Mouse (Mus musculus): ENCODE data around the gene Hsf4. TPM values are rescaled to one million over a fixed set of nuclear protein-coding genes. Genes with fewer than 3 reads are reported as not detected.
A peak's percentile ranks its signal among the peaks of the same experiment; 100 is the strongest.

Hsf4 gene
- polyA plus RNA-seq, 1 experiment from 2014 or later, result not detected

DNA sequence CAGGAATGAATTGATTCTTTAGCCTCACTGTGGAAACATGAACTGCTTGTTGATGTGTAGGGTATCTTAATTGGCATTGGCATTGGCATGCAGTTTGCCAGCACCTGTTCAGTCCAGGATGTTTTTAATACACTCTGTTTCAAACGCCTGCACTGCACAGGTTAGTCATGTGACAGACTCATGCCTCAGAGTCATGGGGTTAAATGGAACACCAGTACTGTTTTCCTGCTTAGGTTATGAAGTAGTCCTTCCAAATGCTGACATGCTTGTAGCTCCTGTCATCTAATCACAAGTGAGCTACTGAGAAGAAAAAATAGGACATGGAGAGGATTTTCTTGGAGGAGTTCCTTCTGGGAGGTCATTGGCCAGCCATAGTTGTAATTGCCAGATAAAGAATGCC, 34.4 kb upstream of the Hsf4 start:
- WGBS, result 81% methylated on average over 1 of the region's 1 CpGs
- Histone ChIP-seq H3K27me3 (ENCODE audit: control insufficient read depth, insufficient read depth, low read length) (no peaks in the 10 kb centered on the region), H3K36me3 (ENCODE audit: control insufficient read depth, insufficient read depth, low read length) (0 out of 2 replicates have a peak, but pooled peaks cover 4% of the 10 kb centered on the region)

DNA sequence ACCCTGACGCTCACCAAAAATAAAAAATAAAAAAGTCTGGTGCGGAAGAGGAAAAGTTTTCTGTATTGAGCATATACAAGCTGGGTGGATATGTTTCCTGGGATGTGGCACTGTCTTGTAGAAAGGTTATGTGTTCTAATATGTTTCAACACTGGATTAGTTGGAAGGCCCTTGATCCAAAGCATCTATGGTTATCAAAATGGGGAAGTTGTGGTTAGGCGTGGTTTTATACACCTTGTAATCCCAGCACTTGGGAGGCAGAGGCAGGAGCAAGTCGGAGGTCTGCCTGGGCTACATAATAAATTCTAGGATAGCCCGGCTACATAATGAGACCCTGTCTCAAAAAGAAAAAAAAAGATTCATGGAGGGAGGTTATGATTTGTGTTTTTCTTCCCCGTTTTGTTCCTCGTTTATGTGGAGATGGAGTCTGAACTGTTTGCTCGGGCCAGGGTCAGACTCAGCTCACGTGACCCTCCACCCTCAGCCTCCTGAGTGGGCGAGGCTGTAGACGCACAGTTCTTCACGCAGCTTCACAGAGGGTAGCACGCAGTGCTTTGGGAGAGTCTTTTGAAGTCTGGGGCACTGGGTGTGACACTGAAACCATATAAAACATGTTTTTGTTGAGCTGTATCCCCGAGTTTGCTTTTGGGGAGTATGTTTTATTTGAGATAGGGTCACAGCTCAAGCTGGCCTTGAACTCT, 32.0 kb upstream of the Hsf4 start:
- Histone ChIP-seq H3K27me3 (ENCODE audit: control insufficient read depth, insufficient read depth, low read length) (no peaks in the 10 kb centered on the region), H3K4me2 (no peak overlapping the region), H3K9me3 (ENCODE audit: control insufficient read depth, low read length) (no peaks in the 10 kb centered on the region), H3K4me3 (ENCODE audit: low read depth, low read length) (no peak overlapping the region), H3K9ac (ENCODE audit: low read length) (no peak overlapping the region), H3K27ac (ENCODE audit: low read depth, low read length) (no peak overlapping the region), H3K4me1 (ENCODE audit: control insufficient read depth, insufficient read depth, low read length) (no peaks in the 10 kb centered on the region), H3K36me3 (ENCODE audit: control insufficient read depth, insufficient read depth, low read length) (peaks cover 11% of the 10 kb centered on the region)
- DNase-seq (ENCODE audit: low spot score, missing footprints), result peak; percentile 53
- no peak for ATAC-seq (ENCODE audit: low FRiP score)
- WGBS, result 89% methylated on average over 14 of the region's 14 CpGs

More for the DNA sequence above, 34.4 kb upstream of the Hsf4 start:
- ATAC-seq (ENCODE audit: low FRiP score) (no peak), DNase-seq (ENCODE audit: low spot score, missing footprints) (peak; percentile 6)
- Histone ChIP-seq H3K4me2 (no peak overlapping the region), H3K9me3 (ENCODE audit: control insufficient read depth, low read length) (no peaks in the 10 kb centered on the region), H3K4me3 (ENCODE audit: low read depth, low read length) (no peak overlapping the region), H3K4me1 (ENCODE audit: control insufficient read depth, insufficient read depth, low read length) (no peaks in the 10 kb centered on the region), H3K9ac (ENCODE audit: low read length) (no peak overlapping the region), H3K27ac (ENCODE audit: low read depth, low read length) (no peak overlapping the region)

DNA sequence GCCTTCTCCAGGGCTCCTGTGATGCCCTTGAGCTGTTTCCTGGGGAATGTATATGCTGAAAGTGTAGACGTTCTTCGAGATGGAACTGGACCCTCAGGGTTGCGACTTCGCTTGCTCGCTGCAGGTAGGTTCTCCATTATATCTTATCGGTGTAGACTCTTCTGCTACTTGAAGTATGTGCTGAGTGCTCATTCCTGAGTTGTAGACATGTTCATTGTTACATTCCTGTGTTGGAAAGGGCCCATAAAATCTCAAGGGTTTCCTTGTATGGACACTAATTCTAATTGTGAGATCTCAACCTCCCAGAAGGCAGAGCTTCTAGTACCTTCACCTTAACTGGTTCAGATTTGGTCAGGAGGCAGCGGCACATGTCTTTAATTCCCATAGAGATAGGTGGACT, 28.6 kb upstream of the Hsf4 start:
- no peaks in the 10 kb centered on the region for H3K4me1 ChIP-seq (ENCODE audit: control insufficient read depth, insufficient read depth, low read length)
- no peak for ATAC-seq (ENCODE audit: low FRiP score)
- H3K4me3 ChIP-seq (ENCODE audit: low read depth, low read length), result no peak overlapping the region
- H3K27me3 ChIP-seq (ENCODE audit: control insufficient read depth, insufficient read depth, low read length), result no peaks in the 10 kb centered on the region
- DNase-seq (ENCODE audit: low spot score, missing footprints), result no peak
- H3K36me3 ChIP-seq (ENCODE audit: control insufficient read depth, insufficient read depth, low read length), result peaks cover 13% of the 10 kb centered on the region
- 97% methylated on average over 7 of the region's 7 CpGs for WGBS
- H3K4me2 ChIP-seq, result no peak overlapping the region
- no peak overlapping the region for H3K27ac ChIP-seq (ENCODE audit: low read depth, low read length)
- no peaks in the 10 kb centered on the region for H3K9me3 ChIP-seq (ENCODE audit: control insufficient read depth, low read length)
- H3K9ac ChIP-seq (ENCODE audit: low read length), result no peak overlapping the region

DNA sequence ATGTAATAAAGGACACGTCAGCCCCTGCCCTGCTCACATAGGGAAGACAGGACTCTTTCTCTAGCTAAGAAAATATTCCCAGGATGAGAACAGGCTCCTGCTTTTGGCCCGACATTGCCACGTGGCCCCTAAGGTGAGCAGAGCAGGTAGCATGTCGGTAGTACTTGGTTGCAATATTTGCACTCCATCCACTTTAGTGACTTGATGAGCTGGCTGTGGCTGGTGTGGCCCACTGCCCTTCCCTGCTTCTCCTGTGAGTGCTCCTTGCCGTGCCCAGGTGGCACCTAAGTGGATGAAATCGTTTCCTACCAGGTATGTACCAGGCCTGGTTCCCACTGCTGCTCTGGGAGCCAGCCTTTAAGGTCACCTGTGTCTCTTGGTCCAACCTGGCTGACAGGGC, 17.6 kb upstream of the Hsf4 start:
- ATAC-seq (ENCODE audit: low FRiP score) (no peak), DNase-seq (ENCODE audit: low spot score, missing footprints) (peak; percentile 39)
- H3K4me3 ChIP-seq (ENCODE audit: low read depth, low read length), result no peak overlapping the region
- peaks cover 7% of the 10 kb centered on the region; the same call in 1 of the 2 replicates for H3K4me1 ChIP-seq (ENCODE audit: control insufficient read depth, insufficient read depth, low read length)
- peaks cover 20% of the 10 kb centered on the region for H3K36me3 ChIP-seq (ENCODE audit: control insufficient read depth, insufficient read depth, low read length)
- H3K27ac ChIP-seq (ENCODE audit: low read depth, low read length), result no peak overlapping the region
- WGBS, result 93% methylated on average over 6 of the region's 6 CpGs
- no peak overlapping the region for H3K4me2 ChIP-seq
- no peak overlapping the region for H3K9ac ChIP-seq (ENCODE audit: low read length)
- no peaks in the 10 kb centered on the region for H3K9me3 ChIP-seq (ENCODE audit: control insufficient read depth, low read length)
- H3K27me3 ChIP-seq (ENCODE audit: control insufficient read depth, insufficient read depth, low read length), result peaks cover 13% of the 10 kb centered on the region; the same call in 1 of the 2 replicates

DNA sequence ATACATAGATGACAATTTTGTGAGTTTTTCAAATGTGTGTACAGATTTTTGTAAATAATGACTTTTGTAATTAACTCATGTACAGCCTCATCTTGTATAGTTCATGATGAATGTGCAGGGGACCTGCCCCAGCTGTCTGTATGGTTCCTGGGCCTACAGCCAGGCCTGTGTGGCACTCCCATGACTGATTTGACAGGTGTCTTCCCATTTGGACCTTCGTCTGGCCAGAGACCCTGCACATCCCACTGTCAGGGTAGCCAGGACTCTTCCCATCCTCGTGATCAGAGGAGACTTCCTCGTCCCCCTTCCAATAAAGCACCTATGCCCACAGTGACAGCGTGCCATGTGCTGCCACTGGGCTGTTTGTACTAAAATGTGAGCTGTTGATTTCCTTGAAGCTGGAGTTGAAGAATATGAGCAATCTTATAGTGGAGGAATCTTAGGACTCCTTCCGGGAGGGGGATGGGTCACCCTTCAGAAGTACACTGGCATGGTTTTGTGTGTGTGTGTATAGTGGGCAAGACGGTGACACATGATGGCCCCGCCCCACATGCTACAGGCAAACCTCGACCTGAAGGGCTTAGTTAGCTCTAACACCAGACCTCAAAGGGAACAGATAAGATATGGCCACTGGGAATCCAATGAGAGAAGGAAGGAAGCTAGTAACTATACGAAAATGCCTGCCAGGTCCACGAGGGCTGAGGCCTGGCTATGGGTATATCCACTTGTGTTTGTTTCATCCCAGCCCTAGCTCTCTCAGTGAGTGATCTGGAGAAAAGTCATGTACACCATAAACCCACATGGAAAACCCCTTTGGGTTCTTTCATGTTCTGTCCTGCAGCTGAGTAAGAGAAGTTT, 16.7 kb upstream of the Hsf4 start:
- WGBS, result 90% methylated on average over 10 of the region's 10 CpGs

DNA sequence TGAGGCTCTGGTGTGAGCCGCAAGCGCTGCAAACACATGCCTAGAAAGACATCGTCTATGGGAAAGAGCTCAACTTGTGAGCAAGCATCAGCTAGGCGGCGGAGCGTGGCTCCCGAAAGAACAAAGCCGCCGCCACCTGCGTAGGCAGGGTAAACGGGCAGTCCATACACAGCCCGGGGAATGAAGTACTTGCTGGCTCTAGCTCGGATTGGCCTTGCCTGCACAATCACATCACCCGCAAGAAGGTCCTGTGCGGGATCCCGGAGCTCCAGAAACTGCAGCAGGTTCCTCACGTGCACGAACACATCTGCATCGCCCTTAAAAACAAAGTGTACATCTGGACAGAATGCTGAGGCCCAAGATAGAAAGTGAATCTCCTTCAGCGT, 15.8 kb upstream of the Hsf4 start:
- no peak for DNase-seq (ENCODE audit: low spot score, missing footprints)
- Histone ChIP-seq H3K9ac (ENCODE audit: low read length) (0 out of 2 replicates have a peak overlapping the region, but pooled peaks have one; percentile 16), H3K36me3 (ENCODE audit: control insufficient read depth, insufficient read depth, low read length) (peaks cover 20% of the 10 kb centered on the region), H3K4me3 (ENCODE audit: low read depth, low read length) (peak overlapping the region; percentile 51; the same call in 1 of the 2 replicates), H3K9me3 (ENCODE audit: control insufficient read depth, low read length) (no peaks in the 10 kb centered on the region), H3K27me3 (ENCODE audit: control insufficient read depth, insufficient read depth, low read length) (peaks cover 27% of the 10 kb centered on the region), H3K27ac (ENCODE audit: low read depth, low read length) (no peak overlapping the region), H3K4me1 (ENCODE audit: control insufficient read depth, insufficient read depth, low read length) (peaks cover 10% of the 10 kb centered on the region), H3K4me2 (peak overlapping the region; percentile 97)
- ATAC-seq (ENCODE audit: low FRiP score), result peak; percentile 38
- WGBS, result 29% methylated on average over 20 of the region's 20 CpGs

More for the DNA sequence above, 16.7 kb upstream of the Hsf4 start:
- Histone ChIP-seq H3K4me2 (no peak overlapping the region), H3K27me3 (ENCODE audit: control insufficient read depth, insufficient read depth, low read length) (peaks cover 19% of the 10 kb centered on the region), H3K9me3 (ENCODE audit: control insufficient read depth, low read length) (no peaks in the 10 kb centered on the region), H3K4me1 (ENCODE audit: control insufficient read depth, insufficient read depth, low read length) (peaks cover 7% of the 10 kb centered on the region; the same call in 1 of the 2 replicates), H3K4me3 (ENCODE audit: low read depth, low read length) (no peak overlapping the region), H3K9ac (ENCODE audit: low read length) (no peak overlapping the region), H3K27ac (ENCODE audit: low read depth, low read length) (no peak overlapping the region), H3K36me3 (ENCODE audit: control insufficient read depth, insufficient read depth, low read length) (peaks cover 20% of the 10 kb centered on the region)
- ATAC-seq (ENCODE audit: low FRiP score), result no peak
- peak; percentile 75 for DNase-seq (ENCODE audit: low spot score, missing footprints)

DNA sequence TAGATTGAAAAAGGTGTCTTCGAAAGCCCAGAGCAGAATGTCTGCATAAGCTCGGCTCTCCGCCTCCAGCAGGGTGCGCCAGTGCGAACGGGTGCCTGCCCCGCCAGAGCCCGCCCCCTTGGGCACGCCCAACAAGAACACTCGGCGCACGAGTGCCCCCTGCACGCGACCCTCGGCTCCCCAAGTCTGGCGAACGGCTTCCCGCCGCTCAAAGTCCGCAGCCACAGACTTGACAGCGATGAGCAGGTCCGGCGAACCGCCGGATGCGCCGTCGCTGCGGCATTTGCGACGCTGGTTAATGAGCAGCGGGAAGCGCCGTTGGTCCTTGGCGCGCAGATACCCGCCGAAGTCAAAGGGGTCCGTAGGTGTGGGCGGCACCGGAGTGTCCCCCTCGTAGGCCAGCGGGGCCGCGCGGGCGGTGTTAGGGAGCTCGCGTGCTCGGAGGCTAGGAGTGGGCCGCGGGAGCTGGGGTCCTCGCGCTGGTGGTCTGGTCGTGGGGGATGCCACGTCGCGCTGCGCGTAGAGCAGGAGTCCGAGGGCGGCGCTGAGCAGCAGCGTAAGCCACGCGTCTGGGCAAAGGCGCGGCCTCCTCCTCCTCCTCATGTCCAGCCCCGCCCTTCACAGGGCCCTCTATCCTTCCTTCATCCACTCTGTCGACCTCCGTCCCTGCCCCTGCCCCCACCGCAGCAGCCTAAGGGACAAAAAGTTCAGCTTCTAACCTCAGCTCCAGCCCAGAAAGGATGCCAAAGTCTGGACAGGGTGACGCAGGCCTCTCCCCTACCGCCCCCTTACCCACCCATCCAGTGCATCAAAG, 15.2 kb upstream of the Hsf4 start:
- ATAC-seq (ENCODE audit: low FRiP score), result peak; percentile 82
- Histone ChIP-seq H3K36me3 (ENCODE audit: control insufficient read depth, insufficient read depth, low read length) (peaks cover 15% of the 10 kb centered on the region), H3K4me3 (ENCODE audit: low read depth, low read length) (peak overlapping the region; percentile 51), H3K9ac (ENCODE audit: low read length) (peak overlapping the region; percentile 65), H3K27ac (ENCODE audit: low read depth, low read length) (no peak overlapping the region), H3K9me3 (ENCODE audit: control insufficient read depth, low read length) (no peaks in the 10 kb centered on the region), H3K4me1 (ENCODE audit: control insufficient read depth, insufficient read depth, low read length) (peaks cover 16% of the 10 kb centered on the region), H3K4me2 (peak overlapping the region; percentile 97), H3K27me3 (ENCODE audit: control insufficient read depth, insufficient read depth, low read length) (peaks cover 33% of the 10 kb centered on the region)
- DNase-seq (ENCODE audit: low spot score, missing footprints), result peak; percentile 98
- WGBS, result under 1% methylated on average over 67 of the region's 74 CpGs

DNA sequence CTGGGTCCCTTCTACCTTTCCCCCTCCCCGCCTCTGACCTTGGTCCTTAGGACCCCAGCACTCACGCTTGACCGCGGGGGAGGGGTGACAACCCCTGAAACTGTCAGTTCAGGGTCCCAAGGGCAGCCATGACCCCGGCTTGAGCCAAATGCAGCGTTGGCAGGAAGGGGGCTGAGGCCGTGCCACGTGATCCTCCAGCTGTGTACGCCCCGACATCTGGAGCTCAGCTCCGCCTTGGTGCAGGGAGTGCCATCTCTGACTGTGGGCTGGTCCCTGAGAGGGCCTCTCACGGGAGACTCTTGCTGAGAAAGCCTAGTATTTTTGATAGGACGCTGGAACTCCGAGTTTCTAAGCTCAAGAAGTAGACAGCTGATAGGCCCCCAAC, 14.6 kb upstream of the Hsf4 start, which contains the start of gene B3gnt9:
Gene B3gnt9 (minus strand): TSS at position 188 of the 385 bp plus-strand sequence.
- Histone ChIP-seq H3K36me3 (ENCODE audit: control insufficient read depth, insufficient read depth, low read length) (peaks cover 9% of the 10 kb centered on the region; the same call in 1 of the 2 replicates), H3K9ac (ENCODE audit: low read length) (peak within 1 kb of the TSS; percentile 65), H3K27me3 (ENCODE audit: control insufficient read depth, insufficient read depth, low read length) (peaks cover 39% of the 10 kb centered on the region), H3K4me2 (peak within 1 kb of the TSS; percentile 97), H3K4me1 (ENCODE audit: control insufficient read depth, insufficient read depth, low read length) (peaks cover 20% of the 10 kb centered on the region), H3K27ac (ENCODE audit: low read depth, low read length) (no peak within 1 kb of the TSS), H3K9me3 (ENCODE audit: control insufficient read depth, low read length) (no peaks in the 10 kb centered on the region), H3K4me3 (ENCODE audit: low read depth, low read length) (peak within 1 kb of the TSS; percentile 51)
- ATAC-seq (ENCODE audit: low FRiP score) (peak; percentile 28), DNase-seq (ENCODE audit: low spot score, missing footprints) (peak; percentile 92)
- 2% methylated on average over 14 of the region's 14 CpGs for WGBS

Measured in midbrain, embryonic 11.5 days (tissue).